Mouse (Mus musculus): Measurements from ENCODE around the gene Tcf12.

GRCm38 (mm10) chr9:71974541-71974959 is 137.1 kb downstream of the Tcf12 start:
- no peak for TF ChIP-seq CTCF (IDR thresholded peaks at IDR 0.05; ENCODE audit: low read depth, low read length)
- no peak for TF ChIP-seq TAL1 (conservative IDR thresholded peaks at IDR 0.05; ENCODE audit: low read depth, low read length)
